Mouse (Mus musculus) kidney, postnatal 10 days (tissue): ENCODE measurements around the gene Mzf1.

Experiments
- DNase-seq: peaks from one replicate; pipeline ENCODE4 v3.0.0; 2021; ENCODE audit warnings: mixed read lengths

Gene Mzf1

DNA sequence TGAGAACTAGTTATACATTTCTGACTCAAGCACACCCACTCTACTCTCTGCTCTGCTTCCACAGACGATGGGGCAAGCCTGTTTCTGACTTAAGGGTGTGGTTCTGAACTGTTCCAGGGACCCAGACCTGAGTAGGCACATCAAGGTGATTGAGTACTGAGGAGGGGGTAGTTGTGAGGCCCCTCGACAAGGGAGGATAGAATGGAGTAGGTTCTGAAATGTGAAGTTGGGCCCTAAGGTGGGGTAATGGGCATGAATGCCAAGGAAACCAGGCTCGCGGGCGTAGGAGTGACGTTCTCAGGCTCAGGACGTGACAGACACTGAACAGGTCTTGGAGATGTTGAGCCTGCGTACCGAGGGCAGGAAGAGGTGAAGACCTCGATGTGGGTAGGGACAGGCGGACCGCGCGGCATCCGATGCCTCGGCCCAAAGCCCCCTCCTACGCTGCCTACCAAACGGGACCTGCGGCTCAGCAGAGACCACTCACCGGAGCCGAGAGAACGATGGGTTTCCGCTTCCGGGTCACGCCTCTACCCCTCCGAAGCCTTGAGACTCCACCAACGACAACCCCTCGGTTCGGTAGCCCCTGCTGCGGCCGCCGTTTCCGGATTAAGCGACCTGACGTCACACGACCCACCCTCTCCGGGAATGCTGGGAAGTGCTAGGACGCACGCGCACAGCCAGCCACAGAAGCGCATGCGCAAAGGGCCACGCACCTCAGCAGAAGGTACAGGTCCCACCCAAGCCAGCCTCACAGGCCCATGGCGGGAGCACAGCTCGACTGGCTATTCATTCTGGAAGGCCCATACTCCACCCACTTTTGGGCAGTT lies 20.2 kb downstream of the Mzf1 start, which contains the start of gene Chmp2a:
Chmp2a (minus strand) TSS at position 660 of the 830 bp plus-strand sequence.
- peak; percentile 99 for DNase-seq

DNA sequence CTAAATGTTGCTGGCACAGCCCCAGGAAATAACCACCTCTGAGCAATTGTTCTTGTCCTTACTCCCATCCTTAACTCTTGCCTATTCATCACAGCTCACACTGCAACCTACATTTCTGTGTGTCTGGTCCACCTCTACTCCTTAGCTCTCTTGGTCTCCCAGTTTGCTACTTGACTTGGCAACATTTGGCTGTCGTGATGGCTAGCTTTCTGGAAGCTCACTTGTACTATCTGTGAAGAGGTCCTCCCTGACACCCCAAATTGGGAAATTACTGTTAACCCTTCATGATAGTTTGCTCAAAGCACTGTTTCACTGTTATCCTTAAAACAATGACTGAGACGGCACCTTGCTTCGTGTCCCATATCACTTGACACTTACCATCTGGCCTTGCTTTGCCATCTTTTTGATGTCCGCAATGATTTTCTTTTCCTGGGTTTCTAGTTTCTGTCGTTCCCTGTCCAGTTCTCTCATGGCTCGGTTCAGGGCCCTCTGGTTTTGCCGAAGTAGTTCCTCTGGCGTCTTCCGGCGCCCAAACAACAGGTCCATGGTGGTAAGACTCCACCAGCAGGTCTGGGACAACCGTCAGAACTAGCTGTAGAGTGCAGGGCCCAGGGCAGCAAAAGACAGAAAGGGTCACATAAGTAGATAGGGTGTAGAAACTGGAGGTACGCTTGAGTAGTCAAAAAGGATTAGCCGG lies 21.0 kb downstream of the Mzf1 start:
- DNase-seq: no peak

DNA sequence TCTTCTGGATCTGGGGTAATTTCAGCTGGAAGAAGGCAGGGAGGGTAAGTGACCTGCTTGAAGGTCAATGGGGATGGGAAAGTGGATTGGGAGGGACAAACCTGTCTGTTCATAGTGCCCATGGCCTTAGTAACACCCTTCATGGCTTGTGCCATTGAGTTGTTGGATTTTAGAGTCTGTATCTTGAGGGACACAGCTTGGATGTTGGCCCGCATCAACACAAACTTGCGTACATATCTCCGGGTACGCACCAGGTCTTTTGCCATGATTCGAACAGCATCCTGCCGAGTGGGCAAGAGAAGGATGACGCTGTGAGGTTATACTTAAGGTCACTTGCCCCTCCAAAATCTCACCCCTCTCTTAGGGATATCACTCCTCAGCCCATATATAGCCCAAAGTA lies 22.0 kb downstream of the Mzf1 start:
- DNase-seq: no peak

- no peak for DNase-seq
Measured at GRCm38 (mm10) chr7:13031983-13032382, 22.6 kb downstream of the Mzf1 start.

DNA sequence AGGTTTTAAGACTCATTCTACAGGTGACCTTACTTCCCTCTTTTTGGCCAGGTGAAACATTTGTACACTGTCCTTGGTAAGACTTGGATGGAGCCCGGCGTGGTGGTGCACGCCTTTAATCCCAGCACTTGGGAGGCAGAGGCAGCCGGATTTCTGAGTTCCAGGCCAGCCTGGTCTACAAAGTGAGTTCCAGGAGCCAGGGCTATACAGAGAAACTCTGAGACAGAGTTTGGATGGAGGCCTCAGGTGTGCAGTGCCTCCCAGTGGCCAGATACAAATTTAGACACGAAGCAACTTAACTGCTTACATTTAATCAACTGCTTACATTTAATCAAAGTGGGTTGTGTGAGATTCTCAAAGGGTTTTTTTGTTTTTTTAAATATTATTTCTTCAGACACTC lies 23.5 kb downstream of the Mzf1 start:
- DNase-seq: peak; percentile 49

DNA sequence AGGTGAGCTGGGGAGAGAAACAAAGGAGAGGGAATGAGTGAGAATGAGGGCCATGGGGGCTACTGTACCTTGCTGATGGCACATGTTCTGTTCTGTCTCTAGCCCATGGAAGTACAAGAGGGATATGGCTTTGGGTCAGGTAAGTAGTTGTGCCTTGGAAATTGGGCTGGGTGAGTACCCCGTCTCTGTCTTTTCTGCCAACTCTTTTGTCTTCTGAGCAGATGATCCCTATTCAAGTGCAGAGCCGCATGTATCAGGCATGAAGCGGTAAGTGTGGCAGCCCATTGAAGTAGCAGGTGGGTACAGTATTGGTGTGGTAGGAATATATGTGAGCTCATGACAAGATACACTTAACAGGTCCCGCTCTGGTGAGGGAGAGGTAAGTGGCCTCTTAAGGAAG lies 25.6 kb downstream of the Mzf1 start:
- DNase-seq: no peak

DNA sequence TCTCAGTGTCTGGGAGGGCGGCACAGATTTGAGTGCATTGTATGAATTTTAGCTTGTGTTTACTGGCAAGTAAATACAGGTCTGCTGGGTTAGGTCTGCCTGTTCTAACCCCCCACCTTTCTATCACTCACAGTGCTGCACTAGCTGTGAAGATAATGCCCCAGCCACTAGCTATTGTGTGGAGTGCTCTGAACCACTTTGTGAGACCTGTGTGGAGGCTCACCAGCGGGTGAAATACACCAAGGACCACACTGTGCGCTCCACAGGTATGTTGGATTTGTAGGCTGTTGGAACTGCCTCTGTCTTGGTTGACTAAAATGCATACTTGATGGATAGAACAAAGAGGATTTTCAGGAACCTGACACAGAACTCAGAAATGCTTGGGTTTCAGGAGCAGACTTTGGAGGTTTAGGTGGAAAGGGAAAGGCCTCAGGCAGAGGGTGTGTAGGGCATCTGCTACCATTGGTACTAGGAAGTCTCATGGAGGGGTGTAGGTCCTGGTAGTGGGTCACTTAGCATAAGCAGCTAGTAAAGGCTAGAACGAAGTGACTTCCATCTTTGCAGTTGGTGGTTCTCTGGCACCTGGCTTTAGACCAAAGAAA lies 29.0 kb downstream of the Mzf1 start:
- DNase-seq: no peak

- peak; percentile 89 for DNase-seq
Measured at GRCm38 (mm10) chr7:13024805-13025204, 29.8 kb downstream of the Mzf1 start.

- peak; percentile 96 for DNase-seq
Measured at GRCm38 (mm10) chr7:13023928-13024731, 30.4 kb downstream of the Mzf1 start.

GRCm38 (mm10) chr7:13022773-13023535 lies 31.6 kb downstream of the Mzf1 start:
- peak; percentile 87 for DNase-seq

GRCm38 (mm10) chr7:13015217-13015616 lies 39.3 kb downstream of the Mzf1 start:
- DNase-seq: no peak

DNA sequence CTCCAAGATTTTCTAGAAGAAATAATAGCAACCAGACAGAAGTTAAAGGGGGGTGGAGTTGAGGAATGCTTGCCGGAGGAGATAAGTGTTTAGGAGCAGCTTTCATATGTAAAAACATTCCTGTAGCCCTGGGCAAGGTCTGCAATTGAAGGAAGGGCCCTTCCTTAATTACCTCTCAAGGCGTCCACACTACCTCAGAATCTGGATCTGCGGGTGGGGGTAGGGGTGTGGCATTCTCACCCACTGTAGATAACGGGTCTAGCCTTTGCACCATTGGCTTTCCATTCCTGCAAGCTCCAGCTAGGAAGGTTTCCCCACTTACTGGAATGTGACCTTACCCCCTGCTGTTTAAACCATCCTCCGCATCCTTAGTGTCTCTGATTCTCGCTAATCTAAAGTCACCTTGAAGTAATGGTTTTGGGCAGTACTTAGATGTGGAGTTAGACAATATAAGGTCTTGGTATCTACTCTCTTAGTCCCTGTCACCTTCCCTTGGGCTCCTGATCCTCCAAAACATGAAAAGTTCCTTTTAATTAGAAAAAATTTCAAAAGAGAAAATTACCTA lies 40.2 kb downstream of the Mzf1 start:
- DNase-seq: no peak

DNA sequence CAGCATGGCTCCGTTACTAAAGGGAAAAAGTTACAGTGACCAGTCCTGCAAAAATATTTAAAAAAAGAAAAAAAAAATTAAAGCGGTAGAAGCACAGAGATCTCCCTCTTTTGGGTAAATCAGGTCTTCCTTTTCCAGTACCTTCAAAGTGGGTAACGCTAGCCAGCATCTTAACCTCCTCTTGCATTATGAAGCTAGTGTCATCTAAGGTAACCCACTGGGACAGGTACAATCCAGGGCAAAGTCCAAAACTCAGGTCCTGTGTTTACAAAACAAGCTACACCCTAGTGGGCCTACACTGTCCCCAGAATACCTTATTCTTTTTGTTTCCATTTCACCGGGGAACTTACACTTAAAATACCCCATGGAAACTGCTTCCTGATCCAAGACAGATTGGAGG lies 40.9 kb downstream of the Mzf1 start:
- no peak for DNase-seq

DNA sequence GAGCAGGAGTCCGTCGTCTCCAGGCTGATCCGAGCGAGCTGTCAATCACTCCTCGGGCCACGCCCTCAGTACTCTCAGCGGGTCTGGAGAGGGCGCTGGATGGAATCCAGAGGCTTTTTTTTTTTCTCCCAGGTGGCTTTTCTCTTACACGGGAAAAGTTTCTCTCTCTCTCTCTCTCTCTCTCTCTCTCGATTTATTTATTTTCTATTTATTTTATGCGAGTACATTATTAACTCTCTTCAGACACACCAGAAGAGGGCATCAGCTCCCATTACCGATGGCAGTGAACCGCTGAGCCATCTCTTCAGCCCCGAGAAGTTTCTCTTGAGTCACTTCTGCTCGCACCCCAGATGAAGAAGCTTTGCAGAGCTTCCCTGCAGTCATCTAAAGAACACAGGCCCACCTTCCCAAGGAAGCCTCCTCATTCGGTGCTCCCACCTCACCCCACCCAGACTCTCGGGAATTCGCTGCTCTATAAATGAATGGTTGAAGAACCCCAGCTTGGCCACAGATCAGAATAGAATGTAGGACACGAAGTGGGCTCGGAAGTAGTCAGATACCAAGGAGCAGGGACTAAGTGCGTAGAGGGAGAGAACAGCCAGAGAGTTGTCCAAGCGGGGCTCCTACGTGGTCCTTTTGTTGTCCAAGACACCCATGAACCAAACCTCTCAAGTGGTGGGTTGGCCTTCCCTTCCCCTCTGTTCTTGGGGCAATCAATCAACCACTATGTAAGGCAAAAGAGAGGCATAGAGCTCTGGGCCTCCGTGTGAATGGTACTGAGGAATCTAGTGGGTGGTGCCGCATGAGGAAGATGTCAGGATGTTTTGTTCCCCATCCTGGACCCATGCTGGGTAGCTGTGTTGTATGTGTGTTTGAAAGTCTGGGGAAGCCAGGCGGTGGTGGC lies 44.3 kb downstream of the Mzf1 start, which contains the start of gene Zbtb45:
Zbtb45 (minus strand) TSS at position 30 of the 904 bp plus-strand sequence.
- DNase-seq: peak; percentile 14

DNA sequence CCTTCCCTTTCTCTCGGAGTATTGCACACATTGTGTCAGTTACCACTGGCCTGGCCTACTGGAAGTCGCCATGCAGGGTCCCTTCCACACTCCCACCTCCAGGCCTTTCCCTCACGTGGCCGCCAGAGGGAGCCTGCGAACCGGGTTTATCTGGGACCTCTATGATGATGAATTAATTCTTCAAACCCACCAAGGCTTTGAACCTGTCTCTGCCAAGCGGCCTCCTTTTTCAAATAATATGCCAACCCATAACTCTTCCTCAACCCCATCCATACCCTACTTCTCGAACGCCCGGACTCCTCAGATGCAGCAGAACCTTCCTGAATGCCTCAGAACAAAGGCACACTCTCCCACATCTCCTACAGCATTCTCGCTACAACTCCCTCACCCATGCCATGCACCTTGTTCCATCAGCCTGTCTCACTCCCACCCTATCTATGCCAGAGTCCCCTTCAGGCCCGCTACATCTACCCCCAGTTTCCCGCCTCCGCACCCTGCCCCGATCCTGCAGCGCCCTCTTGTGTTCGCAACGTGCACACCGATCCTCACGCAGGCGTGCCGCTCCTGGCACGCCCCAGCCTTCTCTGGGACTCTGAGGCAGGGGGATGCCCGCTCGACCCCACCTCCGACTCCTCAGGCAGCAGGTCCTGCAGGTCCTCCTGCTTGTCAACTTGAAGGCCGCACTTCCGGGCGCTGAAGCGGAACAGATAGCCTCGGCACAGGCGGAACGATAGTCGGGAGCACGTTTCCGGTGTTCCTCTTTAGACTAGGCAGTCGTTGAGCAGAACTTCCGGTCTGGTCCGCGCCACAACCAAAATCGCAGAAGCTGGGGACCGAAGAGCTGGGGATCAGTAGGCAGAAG lies 45.2 kb downstream of the Mzf1 start:
- peak; percentile 95 for DNase-seq

DNA sequence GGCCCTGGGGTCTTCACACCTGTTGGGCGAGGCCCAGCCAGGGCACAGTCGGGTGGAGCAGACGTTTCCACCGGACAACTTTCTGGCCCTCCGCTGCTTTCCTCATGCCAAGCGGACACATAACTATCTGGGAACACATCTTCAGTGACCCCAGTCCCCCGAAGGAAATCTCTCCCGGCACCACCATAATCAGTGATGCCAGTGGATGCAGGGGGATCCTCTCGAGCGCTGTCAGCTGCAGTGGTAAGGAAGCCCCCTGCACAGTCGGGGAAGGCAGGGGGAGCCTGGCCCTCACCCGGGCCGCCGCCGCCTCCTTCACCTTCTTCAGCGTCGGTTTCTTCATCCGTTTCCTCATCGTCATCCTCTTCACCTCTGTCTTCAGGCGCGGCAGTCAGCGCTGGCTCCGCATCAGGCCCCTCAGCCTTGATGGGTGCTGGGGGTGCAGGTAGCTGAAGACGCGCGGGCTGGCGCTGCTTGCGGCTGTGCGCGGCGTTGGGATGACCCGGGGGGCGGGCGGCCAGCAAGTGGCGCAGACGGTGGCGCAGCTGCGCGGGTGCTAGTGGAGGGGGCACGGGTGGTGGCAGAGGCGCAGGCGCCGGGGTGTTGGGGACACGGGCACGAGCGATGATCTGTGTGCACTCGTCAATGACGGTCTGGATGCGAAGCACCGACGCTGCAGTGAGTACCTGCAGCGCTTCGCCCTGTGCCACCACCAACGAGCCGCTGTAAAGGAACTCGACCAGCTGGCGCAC lies 47.0 kb downstream of the Mzf1 start:
- DNase-seq: peak; percentile 16

DNA sequence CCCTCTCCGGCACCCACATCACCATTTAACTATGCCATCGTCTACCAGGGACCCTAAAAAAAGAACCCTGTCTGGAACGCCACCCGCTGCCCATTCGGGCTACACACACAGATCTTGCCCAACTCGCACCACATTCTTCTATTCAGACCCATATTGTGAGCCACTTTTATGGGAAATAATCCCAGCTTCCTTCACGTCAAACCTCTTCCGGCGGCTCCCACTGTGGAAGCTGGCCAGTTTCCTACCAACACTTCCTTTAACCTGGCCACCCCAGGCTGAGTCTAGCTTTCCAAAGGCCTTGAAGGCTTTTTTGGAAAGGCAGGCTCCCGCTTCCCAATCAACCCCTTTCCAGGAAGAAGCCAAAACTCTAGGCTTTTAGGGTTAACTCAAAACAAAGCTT lies 48.0 kb downstream of the Mzf1 start:
- peak; percentile 48 for DNase-seq

DNA sequence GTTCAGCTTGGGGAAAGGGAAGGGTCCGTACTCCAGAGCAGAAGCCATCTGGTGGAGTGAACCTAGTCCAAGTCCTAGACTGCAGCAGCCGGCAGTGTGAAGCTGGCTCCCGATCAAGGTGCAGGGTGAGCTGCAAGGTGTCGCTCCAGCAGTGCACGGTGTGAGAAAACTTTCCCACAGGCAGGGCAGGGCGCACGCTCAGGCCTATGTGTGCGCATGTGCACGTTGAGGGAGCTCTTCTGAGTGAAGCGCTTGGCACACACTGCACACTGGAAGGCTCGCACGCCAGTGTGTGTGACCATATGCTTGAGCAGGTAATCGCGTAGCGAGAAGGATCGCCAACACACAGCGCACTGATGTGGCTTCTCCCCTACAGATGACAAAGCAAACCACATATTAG lies 48.6 kb downstream of the Mzf1 start:
- DNase-seq: no peak

DNA sequence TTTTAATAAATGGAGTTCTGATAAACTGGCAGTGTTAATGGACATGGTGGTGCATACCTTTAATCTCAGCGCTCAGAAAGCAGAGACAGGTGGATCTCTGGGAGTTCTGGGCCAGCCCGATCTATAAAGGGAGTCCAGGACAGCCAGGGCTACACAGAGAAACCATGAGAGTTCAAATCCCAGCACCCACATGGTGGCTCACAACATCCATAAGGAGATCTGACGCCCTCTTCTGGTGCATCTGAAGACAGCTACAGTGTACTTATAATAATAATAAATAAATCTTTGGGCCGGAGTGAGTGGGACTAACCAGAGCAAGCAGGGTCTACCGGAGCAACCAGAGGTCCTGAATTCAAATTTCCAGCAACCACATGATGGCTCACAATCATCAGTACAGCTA lies 51.2 kb downstream of the Mzf1 start:
- no peak for DNase-seq
